Mouse (Mus musculus) heart, postnatal 0 days (tissue): ENCODE measurements at regions not wholly inside any gene's neighbourhood (a gene's known extent, or its start where the extent isn't known, plus 50 kb on each side); places are given as distances from the start of the nearest gene placed in this dataset.
A peak's percentile ranks its signal among the peaks of the same experiment; 100 is the strongest.

Source experiments
- ATAC-seq: fragments of 200-750 bp; cut with Nextera tagmentation; 2 replicates; pipeline ENCODE4 v1.8.0; 2017; ENCODE audit warnings: low read depth, moderate number of reproducible peaks, moderate library complexity; ENCODE audit not compliant: insufficient read depth
- DNase-seq: peaks from one replicate; pipeline ENCODE4 v3.0.0-alpha.2; 2016; ENCODE audit warnings: low spot score
- H3K27ac ChIP-seq: fragments of 300-500 bp; sonication (generic); 2 replicates; pipeline ENCODE4 v1.5.1; 2014; ENCODE audit warnings: low read depth, mild to moderate bottlenecking
- H3K27me3 ChIP-seq: fragments of 300-500 bp; sonication (generic); 2 replicates; pipeline ENCODE4 v1.6.1; 2014; ENCODE audit warnings: low read length, mixed read lengths; ENCODE audit not compliant: control insufficient read depth, insufficient read depth
- H3K36me3 ChIP-seq: fragments of 300-500 bp; sonication (generic); replicated peaks from 2 replicates; pipeline ENCODE4 v1.6.1; 2014; ENCODE audit warnings: low read length, mixed read lengths; ENCODE audit not compliant: control insufficient read depth, insufficient read depth
- H3K4me1 ChIP-seq: fragments of 300-500 bp; sonication (generic); 2 replicates; pipeline ENCODE4 v1.6.1; 2014; ENCODE audit warnings: antibody characterized with exemption; ENCODE audit not compliant: control insufficient read depth, insufficient read depth
- H3K4me2 ChIP-seq: fragments of 300-500 bp; sonication (generic); 2 replicates; pipeline ENCODE4 v1.6.1; 2014; ENCODE audit warnings: low read depth, mild to moderate bottlenecking, low read length, moderate library complexity
- H3K4me3 ChIP-seq: fragments of 300-500 bp; sonication (generic); 2 replicates; pipeline ENCODE4 v1.5.1; 2014; ENCODE audit warnings: low read depth, low read length
- H3K9ac ChIP-seq: fragments of 300-500 bp; sonication (generic); replicated peaks from 2 replicates; pipeline ENCODE4 v1.6.1; 2014; ENCODE audit warnings: low read depth, low read length, mixed read lengths
- H3K9me3 ChIP-seq: fragments of 300-500 bp; sonication (generic); replicated peaks from 2 replicates; pipeline ENCODE4 v1.6.1; 2016; ENCODE audit warnings: low read length; ENCODE audit not compliant: control insufficient read depth
- CTCF ChIP-seq: IDR thresholded peaks from 2 replicates; pipeline ENCODE4 v1.5.1; 2016; ENCODE audit warnings: antibody characterized with exemption, control low read depth, low read depth
- EP300 ChIP-seq: IDR thresholded peaks from 2 replicates; pipeline ENCODE4 v1.6.1; 2016; ENCODE audit warnings: antibody characterized with exemption, low read depth
- WGBS: fragments of 180-500 bp; shearing (Covaris S2); extraction: QIAGEN DNeasy Blood & Tissue Kit; methylation state at CpG from one replicate; pipeline ENCODE4 v1.1.7; 2014; 5-methylcytosine and 5-hydroxymethylcytosine counted together

- TF ChIP-seq EP300 (no peak), CTCF (peak; percentile 32)
- no peaks in the 10 kb centered on the region for H3K9me3 ChIP-seq
- H3K27me3 ChIP-seq = no peaks in the 10 kb centered on the region
- no peak overlapping the region for H3K9ac ChIP-seq
- 26% methylated on average over 6 of the region's 6 CpGs for WGBS
- no peak overlapping the region for H3K4me3 ChIP-seq
- DNase-seq (peak; percentile 16), ATAC-seq (no peak)
- H3K36me3 ChIP-seq = no peaks in the 10 kb centered on the region
- no peak overlapping the region for H3K27ac ChIP-seq
- H3K4me2 ChIP-seq = no peak overlapping the region
- H3K4me1 ChIP-seq = no peaks in the 10 kb centered on the region
Measured at GRCm38 (mm10) chr9:87326374-87327295, 71.3 kb upstream of the Cep162 start.

DNA sequence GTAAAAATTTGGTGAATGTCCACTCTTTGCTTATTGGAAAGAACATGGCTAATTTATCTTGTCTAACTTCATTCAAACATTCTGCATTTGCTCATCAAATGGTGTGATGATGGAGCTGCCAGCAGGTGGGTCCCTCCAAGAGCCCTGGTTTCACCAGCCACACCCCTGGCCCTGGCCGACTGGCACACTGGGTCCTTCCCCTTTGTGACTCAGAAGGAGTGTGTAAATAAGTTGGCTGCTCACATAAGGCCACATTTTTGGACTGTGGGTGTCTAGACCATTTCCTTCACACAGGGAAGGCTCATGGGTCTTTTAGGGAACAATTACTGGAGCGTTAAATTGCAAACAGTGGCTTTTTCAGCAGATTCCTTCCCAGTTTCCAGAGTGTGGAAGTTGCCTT lies 68.4 kb upstream of the Cep162 start:
- H3K36me3 ChIP-seq = no peaks in the 10 kb centered on the region
- H3K4me3 ChIP-seq = no peak overlapping the region
- H3K9ac ChIP-seq = no peak overlapping the region
- H3K27ac ChIP-seq = no peak overlapping the region
- no peaks in the 10 kb centered on the region for H3K4me1 ChIP-seq
- 54% methylated on average over 2 of the region's 2 CpGs for WGBS
- TF ChIP-seq CTCF (no peak), EP300 (no peak)
- H3K27me3 ChIP-seq = no peaks in the 10 kb centered on the region
- DNase-seq (no peak), ATAC-seq (no peak)
- H3K4me2 ChIP-seq = no peak overlapping the region
- no peaks in the 10 kb centered on the region for H3K9me3 ChIP-seq

GRCm38 (mm10) chr9:87320758-87321157 lies 65.4 kb upstream of the Cep162 start:
- no peaks in the 10 kb centered on the region for H3K27me3 ChIP-seq
- TF ChIP-seq CTCF (no peak), EP300 (no peak)

GRCm38 (mm10) chr9:87318767-87319166 lies 63.4 kb upstream of the Cep162 start:
- Histone ChIP-seq H3K27me3 (no peaks in the 10 kb centered on the region), H3K4me3 (no peak overlapping the region), H3K9me3 (no peaks in the 10 kb centered on the region), H3K4me1 (no peaks in the 10 kb centered on the region), H3K4me2 (no peak overlapping the region), H3K36me3 (no peaks in the 10 kb centered on the region), H3K27ac (no peak overlapping the region), H3K9ac (no peak overlapping the region)
- ATAC-seq (no peak), DNase-seq (no peak)
- TF ChIP-seq CTCF (no peak), EP300 (no peak)
- WGBS = 66% methylated on average over 7 of the region's 7 CpGs

More at GRCm38 (mm10) chr9:87320758-87321157, 65.4 kb upstream of the Cep162 start:
- Histone ChIP-seq H3K36me3 (no peaks in the 10 kb centered on the region), H3K4me1 (no peaks in the 10 kb centered on the region), H3K27ac (no peak overlapping the region), H3K4me3 (no peak overlapping the region), H3K4me2 (no peak overlapping the region), H3K9ac (no peak overlapping the region), H3K9me3 (no peaks in the 10 kb centered on the region)
- 87% methylated on average over 13 of the region's 13 CpGs for WGBS
- DNase-seq = no peak
- ATAC-seq = no peak

DNA sequence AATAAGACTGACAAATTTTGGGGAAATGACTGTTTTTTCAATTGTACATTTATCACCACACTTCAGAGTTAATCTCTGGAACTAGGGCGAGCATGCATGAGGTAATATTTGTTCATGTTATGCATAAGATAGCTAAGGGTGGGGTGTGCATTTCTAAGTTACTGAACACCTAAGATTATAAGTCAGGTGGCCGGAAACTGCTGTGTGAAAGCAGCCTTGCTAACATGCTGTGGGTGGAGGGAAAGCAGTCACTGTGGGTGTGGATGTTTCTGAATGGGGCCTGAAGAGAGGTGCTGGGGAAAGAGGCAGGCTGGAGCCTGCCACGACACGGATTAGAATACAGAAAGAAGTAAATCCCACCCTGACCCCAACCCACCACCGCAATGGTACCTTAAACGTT lies 54.8 kb upstream of the Cep162 start:
- Histone ChIP-seq H3K4me2 (no peak overlapping the region), H3K9ac (no peak overlapping the region), H3K36me3 (no peaks in the 10 kb centered on the region), H3K4me1 (no peaks in the 10 kb centered on the region), H3K9me3 (no peaks in the 10 kb centered on the region), H3K27ac (no peak overlapping the region), H3K27me3 (no peaks in the 10 kb centered on the region), H3K4me3 (no peak overlapping the region)
- WGBS = 67% methylated on average over 6 of the region's 6 CpGs
- DNase-seq = no peak
- no peak for ATAC-seq
- TF ChIP-seq EP300 (no peak), CTCF (no peak)
